ENCODE assay signal across 8 mouse cellular contexts in the genomic region with DNA sequence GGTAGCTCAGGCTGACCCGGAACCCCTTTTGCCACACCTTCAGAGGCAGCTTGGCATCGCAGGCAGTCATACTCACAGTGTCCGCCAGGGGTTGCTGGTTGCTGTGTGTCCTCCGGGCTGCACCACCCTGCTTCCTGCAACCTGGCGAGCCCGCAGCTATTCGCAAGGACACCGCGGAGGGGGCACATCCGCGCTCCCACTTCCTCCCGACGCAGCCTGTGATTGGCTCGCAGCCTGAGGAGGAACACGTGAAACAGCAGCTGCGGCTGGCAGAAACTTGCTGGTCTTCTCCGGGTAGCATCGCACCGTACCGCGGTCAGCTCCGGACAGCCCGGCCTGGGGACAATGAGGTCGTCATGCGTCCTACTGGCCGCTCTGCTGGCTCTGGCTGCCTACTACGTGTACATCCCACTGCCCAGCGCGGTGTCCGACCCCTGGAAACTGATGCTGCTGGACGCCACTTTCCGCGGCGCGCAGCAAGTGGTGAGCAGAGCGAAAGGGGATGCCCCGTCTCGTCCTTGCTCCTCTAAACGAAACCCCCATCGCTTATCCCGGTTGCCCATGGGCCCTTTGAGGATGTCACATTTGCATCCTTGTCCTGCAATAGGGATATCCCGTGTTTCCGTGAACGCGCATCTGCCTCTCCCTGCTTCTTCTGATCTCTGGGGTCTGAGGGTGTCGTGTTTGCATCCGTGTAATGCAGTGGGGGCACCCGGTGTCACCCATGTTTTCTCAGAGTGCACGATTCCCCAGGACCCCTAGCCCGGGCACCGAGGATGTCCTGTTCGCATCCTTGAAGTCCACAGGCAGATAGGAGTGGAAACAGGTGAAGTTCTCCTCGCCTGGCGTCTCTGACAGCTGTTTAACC. TPM values are rescaled to one million over a fixed set of nuclear protein-coding genes. Genes with fewer than 3 reads are reported as not detected.
A peak's percentile ranks its signal among the peaks of the same experiment; 100 is the strongest.
DNase-seq lines count a peak whose midpoint lies in the region; ATAC-seq lines count a peak whose summit lies in the region.

A gene (plus strand): TSS at position 233 of the 868 bp plus-strand sequence.

- peak; percentile 97 for ATAC-seq in common myeloid progenitor, adult 5-6 weeks (replicated peaks; ENCODE audit: low read depth, poor library complexity, severe bottlenecking)

- H3K27me3 ChIP-seq in megakaryocyte, embryonic 14.5 days (replicated peaks) = peaks cover 53% of the 10 kb centered on the region

- peak; percentile 97 for DNase-seq in ZHBTc4 (ENCODE audit: low read depth, low spot score)
- peak; percentile 90 to 91 for DNase-seq in gastrocnemius, adult 8-10 months (ENCODE audit: low spot score in 2 of 2)
- DNase-seq in hindlimb bud, embryonic 11.5 days (ENCODE audit: extremely low spot score, low read depth, low spot score) = peak; percentile 77
- DNase-seq in left cerebral cortex, adult 8-10 months (ENCODE audit: low spot score in 2 of 2) = peak; percentile 91 to 96
- peak; percentile 97 for DNase-seq in right cerebral cortex, postnatal 10 days (ENCODE audit: low spot score in 2 of 2)
- DNase-seq in urinary bladder, postnatal 25 days (ENCODE audit: low spot score) = peak; percentile 84

- H3K36me3 ChIP-seq in megakaryocyte, embryonic 14.5 days (replicated peaks; ENCODE audit: low read length) = no peaks in the 10 kb centered on the region

- H3K4me1 ChIP-seq in megakaryocyte, embryonic 14.5 days = peaks cover 18% of the 10 kb centered on the region

- H3K4me3 ChIP-seq in megakaryocyte, embryonic 14.5 days (replicated peaks) = peak within 1 kb of the TSS; percentile 94

- no peaks in the 10 kb centered on the region for H3K9me3 ChIP-seq in megakaryocyte, embryonic 14.5 days

RNA-seq across cellular contexts. Expression of the gene that starts here (rescaled TPM):
- total RNA-seq in common myeloid progenitor, adult 5-6 weeks (2017) = 17.9 and 20.2 TPM in 2 replicates
- 10 to 100 TPM; 13.8 to 19.7 (median 17.4) TPM for total RNA-seq in gastrocnemius, adult 8-10 months (2022)
- 100 to 1,000 TPM; 113 to 126 (median 120) TPM for total RNA-seq in left cerebral cortex, adult 8-10 months (2022)
- 1.8 TPM in 1 of 2 replicates, not detected in the other for polyA plus RNA-seq in megakaryocyte, embryonic 14.5 days (2012; ENCODE audit: insufficient read depth, low replicate concordance)

Comparison
In these comparisons a context has a peak if more than half of its experiments do, and no peak if none do; other contexts are left out.
1. Peak in every context shown above with its lines: DNase-seq, ATAC-seq and H3K4me3 ChIP-seq.